Mouse (Mus musculus) colon, adult 2 months (tissue): Measurements from ENCODE around the gene Rad52. TPM values are rescaled to one million over a fixed set of nuclear protein-coding genes. Genes with fewer than 3 reads are reported as not detected.

Experiments used
- polyA plus RNA-seq: library from polyadenylated mRNA; depleted of rRNA; stranded (reverse); fragments of >200 nt; gene quantifications from 2 replicates; pipeline ENCODE4 v1.2.3, GENCODE M21; 2012; rRNA removed

The Rad52 gene
- 23.4 and 27.7 TPM in 2 replicates for polyA plus RNA-seq

DNA sequence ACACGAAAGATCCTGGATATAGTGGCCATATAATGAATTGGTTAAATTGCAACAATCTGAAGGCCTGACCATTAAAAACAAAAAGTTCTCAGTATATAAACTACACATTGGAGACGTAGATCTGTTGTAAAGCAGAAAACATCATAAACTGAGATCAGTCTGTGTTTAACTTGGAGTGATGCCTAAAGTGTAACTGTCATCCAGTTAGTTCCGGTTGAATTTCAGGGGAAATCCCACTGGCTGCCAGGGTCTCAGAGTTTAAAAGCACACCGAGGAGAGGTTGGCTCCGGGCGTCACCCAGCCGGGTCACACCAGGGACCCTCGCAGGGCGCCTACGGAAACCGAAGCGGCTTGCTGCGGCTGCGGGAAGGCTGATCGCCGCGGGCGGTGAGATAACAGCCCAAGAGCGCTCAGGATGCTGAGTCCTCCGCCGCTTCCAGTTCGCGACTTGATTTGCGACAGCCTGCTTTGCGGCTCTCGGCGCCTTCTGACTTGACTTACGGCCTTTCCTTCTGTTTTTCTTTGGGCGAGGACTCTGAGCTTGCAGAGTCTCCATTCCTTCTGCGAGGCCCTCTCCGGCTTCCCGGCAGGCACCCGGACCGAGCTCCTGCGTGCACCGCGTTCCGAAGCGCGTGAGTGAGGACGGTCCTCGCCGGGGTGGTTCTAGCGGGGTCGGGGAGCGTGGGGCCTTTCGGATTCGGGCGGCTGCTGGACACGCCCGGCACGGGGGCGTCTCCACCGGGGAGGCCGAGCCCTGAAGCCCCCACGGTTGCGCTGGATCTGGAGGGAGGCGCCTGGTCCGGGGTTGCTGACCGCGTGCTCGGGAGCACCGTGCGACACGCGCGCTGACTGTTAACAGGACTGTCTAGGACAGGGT, at the start of gene Rad52:
Gene Rad52 (plus strand): TSS at position 495 of the 877 bp plus-strand sequence.

Other genes with a start within 250 kb of the Rad52 start
- gene Erc1, start 54.5 kb upstream of the Rad52 start, polyA plus RNA-seq, result 6.7 and 6.9 TPM in 2 replicates
- 43.3 and 47.5 TPM in 2 replicates for gene Wnk1, start 136.0 kb downstream of the Rad52 start, polyA plus RNA-seq
- 0.15 TPM in 1 of 2 replicates, not detected in the other for gene Ninj2, start 190.7 kb downstream of the Rad52 start, polyA plus RNA-seq